Mouse (Mus musculus): Measurements from ENCODE around the gene Nradd.

Nradd gene

DNA sequence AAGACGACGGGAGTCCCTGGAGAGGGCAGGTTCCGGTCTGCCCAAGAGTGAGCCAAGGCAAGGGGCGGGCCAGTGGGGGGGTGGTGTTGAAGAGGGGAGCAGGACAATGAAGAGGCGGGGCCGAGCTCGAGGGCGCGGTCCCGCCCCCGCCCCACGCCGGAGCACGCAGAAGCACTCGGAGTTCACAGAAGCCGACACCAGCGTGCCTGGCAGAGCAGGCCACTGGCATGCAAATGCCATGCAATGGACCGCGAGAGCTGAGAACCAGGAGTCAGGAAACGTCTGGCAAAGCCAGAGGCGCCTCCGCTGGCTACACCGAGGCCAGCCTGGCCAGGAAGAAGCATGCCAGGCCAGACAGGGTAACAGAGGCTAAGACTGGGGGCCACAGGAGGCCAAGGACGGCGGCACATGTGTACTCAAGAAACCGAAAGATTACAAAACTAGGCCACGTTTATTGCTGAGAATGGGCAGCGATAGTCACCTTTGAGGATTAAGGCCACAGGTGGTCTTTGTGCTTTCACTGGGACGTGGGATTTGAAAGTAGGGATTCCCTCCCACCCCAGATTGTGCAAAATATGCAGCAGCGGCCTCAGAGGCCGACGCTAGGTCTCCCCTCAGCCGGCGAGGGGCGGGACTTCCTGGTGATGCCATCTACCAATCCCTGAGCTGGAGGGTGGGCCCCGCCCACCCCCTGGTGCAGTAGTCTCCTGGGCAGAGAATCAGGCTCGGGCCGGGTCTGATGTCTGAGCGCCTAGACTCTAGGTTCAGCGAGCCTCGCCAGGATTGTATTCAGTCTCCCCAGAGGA is at the start of gene Nradd:
Nradd (minus strand) TSS at position 92 of the 806 bp plus-strand sequence.
- peak; percentile 60 for DNase-seq (ENCODE audit: low spot score)

- no peak for DNase-seq (ENCODE audit: low spot score)
These were observed 49.0 kb upstream of the Nradd start for GRCm38 (mm10) chr9:110673107-110673752.

DNA sequence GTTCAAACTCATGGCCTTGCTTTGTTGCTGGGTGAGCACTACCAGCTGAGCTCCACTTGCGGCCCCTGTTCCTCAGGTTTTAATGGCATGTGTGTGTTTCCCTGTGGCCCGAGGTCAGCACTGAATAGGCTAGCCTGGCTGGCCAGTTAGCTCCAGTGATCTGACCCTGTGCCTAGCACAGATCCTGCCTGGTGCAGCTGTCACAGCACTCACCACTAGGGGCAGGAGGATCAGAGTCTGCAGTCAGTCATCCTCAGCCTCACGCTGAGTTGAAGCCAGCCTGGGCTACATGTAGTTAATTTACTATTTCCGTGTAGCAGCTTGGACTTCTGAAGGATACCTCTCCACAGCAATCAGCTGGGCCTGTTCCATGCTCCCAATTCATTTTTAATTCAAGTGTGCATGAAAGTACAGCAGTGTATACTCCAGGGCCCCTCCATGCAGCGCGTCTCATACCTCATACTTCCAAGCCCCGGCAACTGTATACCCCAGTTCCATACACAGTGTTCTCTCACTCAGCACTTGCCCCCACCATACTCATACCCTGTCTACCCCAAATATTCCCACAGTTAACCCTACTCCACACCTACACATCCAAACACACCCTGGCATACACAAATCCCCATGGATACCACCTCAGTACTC is 48.3 kb upstream of the Nradd start:
- DNase-seq (ENCODE audit: low spot score): no peak

- DNase-seq (ENCODE audit: low spot score): no peak
These were observed 45.5 kb upstream of the Nradd start for GRCm38 (mm10) chr9:110669785-110670184.

DNA sequence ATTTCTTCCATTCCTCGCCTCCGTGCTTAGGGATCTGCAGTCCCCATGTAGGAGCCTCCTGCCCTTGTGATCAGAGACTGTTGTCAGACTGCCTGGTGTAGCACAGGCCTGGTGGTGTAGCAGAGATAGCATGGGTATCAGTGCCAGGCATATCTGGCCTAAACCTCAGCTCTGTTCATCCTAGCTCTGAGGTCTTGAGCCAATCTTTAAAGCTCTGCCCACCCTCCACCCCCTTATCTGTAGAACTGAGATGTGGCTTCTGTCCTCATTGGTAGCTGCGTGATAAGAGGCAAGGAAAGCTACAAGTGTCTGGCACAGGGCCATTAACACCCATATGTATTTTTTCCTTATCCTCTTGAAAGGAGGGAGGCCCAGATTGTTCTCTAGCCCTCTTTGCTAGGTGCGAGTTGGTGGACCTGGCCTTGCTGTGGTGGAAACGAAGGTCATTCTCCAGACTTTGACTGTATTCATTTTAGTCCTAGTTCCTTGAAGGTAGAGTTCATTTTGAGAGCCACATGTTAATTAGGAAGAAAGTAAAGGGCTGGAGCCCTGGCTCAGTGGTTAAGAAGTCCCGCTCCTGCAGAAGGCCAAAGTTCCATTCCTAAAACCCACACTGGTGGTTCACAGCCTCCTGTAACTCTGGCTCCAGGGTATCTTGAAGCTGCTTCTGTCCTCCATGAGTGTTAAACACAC is 44.5 kb upstream of the Nradd start:
- no peak for DNase-seq (ENCODE audit: low spot score)

DNA sequence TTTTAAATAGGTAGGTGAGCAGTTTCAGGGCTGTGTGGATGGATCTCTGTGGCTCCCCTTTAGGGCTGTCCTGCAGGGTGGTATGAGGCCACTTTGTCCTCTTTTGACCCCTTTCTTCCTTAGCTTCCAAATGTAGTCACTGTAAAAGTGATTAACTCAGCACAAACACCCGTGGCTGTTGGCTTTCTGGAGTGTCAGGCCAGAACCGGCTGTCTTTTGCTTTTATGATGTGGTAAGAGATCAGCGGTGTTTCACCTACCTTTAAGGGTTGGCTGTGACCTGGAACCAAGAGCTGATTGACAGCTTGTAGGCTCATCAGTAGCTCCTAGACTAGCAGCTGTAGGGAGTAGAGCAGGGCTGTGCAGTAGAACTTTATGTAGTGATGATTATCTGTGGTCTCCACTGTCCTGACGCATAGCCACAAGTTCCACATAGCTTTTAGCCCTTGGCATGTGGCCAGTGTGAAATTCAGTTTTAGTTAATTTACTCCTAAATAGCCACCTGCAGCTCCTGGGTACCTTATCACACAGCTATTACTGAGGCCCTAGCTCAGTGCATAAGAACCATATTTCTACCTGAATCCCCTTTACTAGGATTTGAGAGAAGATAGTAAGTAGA is 43.1 kb upstream of the Nradd start:
- DNase-seq (ENCODE audit: low spot score): no peak

- no peak for DNase-seq (ENCODE audit: low spot score)
These were observed 42.1 kb upstream of the Nradd start for GRCm38 (mm10) chr9:110666374-110666773.

DNA sequence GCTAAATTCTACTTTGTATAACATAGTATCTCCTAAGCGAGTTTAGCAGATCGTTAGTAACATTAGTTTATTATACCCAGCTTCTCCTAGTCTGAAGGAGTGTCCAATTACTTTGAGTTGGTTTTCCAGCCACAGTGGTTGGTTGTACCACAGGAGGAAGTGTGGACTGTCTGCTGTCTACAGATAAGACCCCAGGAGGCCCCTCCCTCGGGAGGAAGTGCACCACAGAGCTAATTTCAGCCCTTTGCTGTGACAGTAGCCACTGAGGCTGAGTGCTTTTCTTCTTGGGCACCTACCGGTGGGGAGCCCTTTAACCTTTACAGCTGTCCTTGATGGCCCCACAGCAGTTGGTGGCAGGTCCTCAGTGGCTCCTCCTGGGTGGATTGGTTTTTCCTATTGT is 41.7 kb upstream of the Nradd start:
- DNase-seq (ENCODE audit: low spot score): no peak

DNA sequence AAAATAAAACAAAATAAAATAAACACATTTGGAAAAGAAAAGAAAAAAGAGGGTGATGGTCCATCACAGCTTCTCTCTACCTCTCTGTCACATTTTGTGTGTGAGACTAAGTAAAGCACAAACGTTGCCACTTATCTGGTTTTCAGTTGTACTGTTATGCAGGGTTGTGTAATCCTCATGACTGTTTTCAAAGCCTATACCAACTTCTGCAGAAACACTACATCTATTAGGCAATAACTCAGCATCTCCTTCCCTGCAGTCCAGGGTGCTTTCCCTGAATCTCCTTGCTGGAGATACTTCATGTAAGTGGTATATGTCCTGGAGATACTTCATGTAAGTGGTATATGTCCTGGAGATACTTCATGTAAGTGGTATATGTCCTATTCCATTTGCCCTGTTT is 38.6 kb upstream of the Nradd start:
- no peak for DNase-seq (ENCODE audit: low spot score)

- DNase-seq (ENCODE audit: low spot score): no peak
These were observed 36.8 kb upstream of the Nradd start for GRCm38 (mm10) chr9:110660856-110661612.

GRCm38 (mm10) chr9:110660208-110660607 is 36.0 kb upstream of the Nradd start:
- DNase-seq (ENCODE audit: low spot score): no peak

DNA sequence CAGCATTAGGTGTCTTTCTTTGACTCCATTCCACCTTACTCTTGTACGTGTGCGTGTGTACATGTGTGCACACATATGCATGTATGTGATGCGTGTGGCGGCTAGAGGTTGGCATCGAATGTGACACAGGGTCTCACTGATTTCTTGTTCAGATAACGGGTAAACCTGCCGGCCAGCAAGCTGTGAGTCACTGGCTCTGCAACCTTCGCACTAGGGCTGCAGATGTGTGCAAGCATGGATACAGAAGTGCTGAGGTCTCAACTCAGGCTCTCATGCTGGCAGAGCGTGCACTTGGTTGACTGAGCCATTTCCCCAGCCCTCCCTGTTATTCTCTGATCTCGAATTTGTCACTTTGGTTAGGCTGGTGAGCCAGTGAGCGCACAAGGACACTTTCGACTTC is 35.3 kb upstream of the Nradd start:
- DNase-seq (ENCODE audit: low spot score): no peak

- DNase-seq (ENCODE audit: low spot score): no peak
These were observed 33.3 kb upstream of the Nradd start for GRCm38 (mm10) chr9:110657474-110658078.

GRCm38 (mm10) chr9:110656249-110657221 is 32.3 kb upstream of the Nradd start, which contains the start of gene Ccdc12:
TSS of gene Ccdc12 (plus strand) at chr9:110656503.
- peak; percentile 90 for DNase-seq (ENCODE audit: low spot score)

DNA sequence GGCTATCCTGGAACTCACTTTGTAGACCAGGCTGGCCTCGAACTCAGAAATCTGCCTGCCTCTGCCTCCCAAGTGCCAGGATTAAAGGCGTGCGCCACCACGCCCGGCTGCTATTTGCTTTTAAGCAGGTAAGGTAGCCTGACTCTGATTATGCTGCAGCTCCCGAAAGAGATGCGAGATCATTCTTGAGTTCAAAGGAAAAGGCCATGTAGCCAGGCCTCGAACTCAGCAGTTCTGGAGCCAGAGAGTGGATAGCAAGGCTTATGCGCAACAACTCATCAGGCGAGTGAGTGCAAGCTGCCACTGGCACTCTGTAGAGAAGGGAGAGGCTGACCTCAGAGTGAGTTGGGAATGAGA is 31.4 kb upstream of the Nradd start:
- DNase-seq (ENCODE audit: low spot score): no peak

GRCm38 (mm10) chr9:110654726-110655650 is 30.7 kb upstream of the Nradd start:
- DNase-seq (ENCODE audit: low spot score): no peak

- DNase-seq (ENCODE audit: low spot score): peak; percentile 69
These were observed 29.6 kb upstream of the Nradd start, which contains the start of gene Nbeal2 for GRCm38 (mm10) chr9:110653655-110654461. TSS of gene Nbeal2 (minus strand) at chr9:110654161.

All from ovary, postnatal 10 days (tissue).